Mouse (Mus musculus) lung, embryonic 16.5 days (tissue): ENCODE results near the gene Yy1. TPM values are rescaled to one million over a fixed set of nuclear protein-coding genes. Genes with fewer than 3 reads are reported as not detected.

Experiments
- ATAC-seq: fragments of 200-750 bp; cut with Nextera tagmentation; 2 replicates; pipeline ENCODE4 v1.8.0; 2017; ENCODE audit warnings: low read depth, mild to moderate bottlenecking, moderate library complexity
- H3K27ac ChIP-seq: fragments of 300-500 bp; sonication (generic); 2 replicates; pipeline ENCODE4 v1.5.1; 2014; ENCODE audit warnings: mild to moderate bottlenecking, control low read depth, low read length
- H3K27me3 ChIP-seq: fragments of 300-500 bp; sonication (generic); 2 replicates; pipeline ENCODE4 v1.6.1; 2014; ENCODE audit warnings: low read depth, low read length, mixed read lengths; ENCODE audit not compliant: control insufficient read depth, insufficient read depth
- H3K36me3 ChIP-seq: fragments of 300-500 bp; sonication (generic); 2 replicates; pipeline ENCODE4 v1.6.1; 2014; ENCODE audit warnings: low read length; ENCODE audit not compliant: control insufficient read depth, insufficient read depth
- H3K4me1 ChIP-seq: fragments of 300-500 bp; sonication (generic); replicated peaks from 2 replicates; pipeline ENCODE4 v1.6.1; 2014; ENCODE audit warnings: low read length, mixed read lengths; ENCODE audit not compliant: control insufficient read depth, insufficient read depth
- H3K4me2 ChIP-seq: fragments of 300-500 bp; sonication (generic); 2 replicates; pipeline ENCODE4 v1.6.1; 2014; ENCODE audit warnings: low read depth, low read length, control low read depth
- H3K4me3 ChIP-seq: fragments of 300-500 bp; sonication (generic); 2 replicates; pipeline ENCODE4 v1.5.1; 2014; ENCODE audit warnings: mild to moderate bottlenecking, low read length, control low read depth
- H3K9ac ChIP-seq: fragments of 300-500 bp; sonication (generic); 2 replicates; pipeline ENCODE4 v1.6.1; 2014; ENCODE audit warnings: low read length, control low read depth
- H3K9me3 ChIP-seq: fragments of 300-500 bp; sonication (generic); 2 replicates; pipeline ENCODE4 v1.6.1; 2016; ENCODE audit warnings: low read length; ENCODE audit not compliant: control insufficient read depth
- WGBS: fragments of 180-500 bp; shearing (Covaris S2); extraction: QIAGEN DNeasy Blood & Tissue Kit; methylation state at CpG from one replicate; pipeline ENCODE4 v1.1.7; 2014; 5-methylcytosine and 5-hydroxymethylcytosine counted together
- polyA plus RNA-seq: library from polyadenylated mRNA; unstranded; fragments of >200 nt; fragmentation: Nextera tagmentation; extraction: Ambion mirVana; gene quantifications from 2 replicates; pipeline ENCODE4 v1.2.1, GENCODE M21; 2015

Gene Yy1
- polyA plus RNA-seq, 1 experiment from 2014 or later, result 14.6 TPM

GRCm38 (mm10) chr12:108814470-108814869 is 21.7 kb downstream of the Yy1 start:
- no peak overlapping the region for H3K27ac ChIP-seq
- H3K36me3 ChIP-seq, result peaks cover 22% of the 10 kb centered on the region
- H3K27me3 ChIP-seq, result no peaks in the 10 kb centered on the region
- H3K9ac ChIP-seq, result no peak overlapping the region
- no peak overlapping the region for H3K4me2 ChIP-seq
- H3K9me3 ChIP-seq, result no peaks in the 10 kb centered on the region
- ATAC-seq, result no peak
- H3K4me3 ChIP-seq, result no peak overlapping the region
- H3K4me1 ChIP-seq, result no peaks in the 10 kb centered on the region
- WGBS, result 86% methylated on average over 6 of the region's 6 CpGs

- no peak for ATAC-seq
- H3K36me3 ChIP-seq, result peaks cover 22% of the 10 kb centered on the region
- no peak overlapping the region for H3K4me2 ChIP-seq
- no peaks in the 10 kb centered on the region for H3K4me1 ChIP-seq
- H3K27ac ChIP-seq, result no peak overlapping the region
- H3K27me3 ChIP-seq, result no peaks in the 10 kb centered on the region
- H3K9me3 ChIP-seq, result no peaks in the 10 kb centered on the region
- H3K9ac ChIP-seq, result no peak overlapping the region
- WGBS, result 74% methylated on average over 11 of the region's 11 CpGs
- H3K4me3 ChIP-seq, result no peak overlapping the region
Measured at GRCm38 (mm10) chr12:108816569-108816968, 23.8 kb downstream of the Yy1 start.

GRCm38 (mm10) chr12:108820461-108820860 is 27.7 kb downstream of the Yy1 start:
- ATAC-seq, result no peak
- no peak overlapping the region for H3K4me2 ChIP-seq
- H3K4me3 ChIP-seq, result no peak overlapping the region
- H3K9ac ChIP-seq, result no peak overlapping the region
- H3K36me3 ChIP-seq, result peaks cover 13% of the 10 kb centered on the region
- no peak overlapping the region for H3K27ac ChIP-seq
- no peaks in the 10 kb centered on the region for H3K9me3 ChIP-seq
- H3K4me1 ChIP-seq, result no peaks in the 10 kb centered on the region
- 87% methylated on average over 4 of the region's 4 CpGs for WGBS
- H3K27me3 ChIP-seq, result no peaks in the 10 kb centered on the region

GRCm38 (mm10) chr12:108823036-108823435 is 30.3 kb downstream of the Yy1 start:
- Histone ChIP-seq H3K4me3 (no peak overlapping the region), H3K4me1 (no peaks in the 10 kb centered on the region), H3K9me3 (no peaks in the 10 kb centered on the region), H3K27ac (no peak overlapping the region), H3K36me3 (peaks cover 16% of the 10 kb centered on the region), H3K9ac (no peak overlapping the region), H3K27me3 (no peaks in the 10 kb centered on the region), H3K4me2 (no peak overlapping the region)
- no peak for ATAC-seq
- 47% methylated on average over 8 of the region's 8 CpGs for WGBS

- H3K36me3 ChIP-seq, result peaks cover 8% of the 10 kb centered on the region
- no peak overlapping the region for H3K4me3 ChIP-seq
- H3K9me3 ChIP-seq, result no peaks in the 10 kb centered on the region
- WGBS, result 89% methylated on average over 15 of the region's 15 CpGs
- ATAC-seq, result no peak
- no peaks in the 10 kb centered on the region for H3K27me3 ChIP-seq
- H3K9ac ChIP-seq, result no peak overlapping the region
- no peaks in the 10 kb centered on the region; the same call in 1 of the 2 replicates for H3K4me1 ChIP-seq
- H3K4me2 ChIP-seq, result no peak overlapping the region
- no peak overlapping the region for H3K27ac ChIP-seq
Measured at GRCm38 (mm10) chr12:108824225-108824874, 31.6 kb downstream of the Yy1 start.

GRCm38 (mm10) chr12:108825561-108826224 is 32.9 kb downstream of the Yy1 start:
- no peaks in the 10 kb centered on the region; the same call in 1 of the 2 replicates for H3K4me1 ChIP-seq
- H3K4me3 ChIP-seq, result no peak overlapping the region
- H3K36me3 ChIP-seq, result peaks cover 8% of the 10 kb centered on the region
- no peaks in the 10 kb centered on the region for H3K9me3 ChIP-seq
- H3K4me2 ChIP-seq, result no peak overlapping the region
- H3K27ac ChIP-seq, result no peak overlapping the region
- H3K9ac ChIP-seq, result no peak overlapping the region
- WGBS, result 93% methylated on average over 13 of the region's 13 CpGs
- no peak for ATAC-seq
- no peaks in the 10 kb centered on the region for H3K27me3 ChIP-seq

- Histone ChIP-seq H3K36me3 (peaks cover 8% of the 10 kb centered on the region), H3K4me2 (no peak overlapping the region), H3K9ac (no peak overlapping the region), H3K9me3 (no peaks in the 10 kb centered on the region), H3K4me1 (no peaks in the 10 kb centered on the region; the same call in 1 of the 2 replicates), H3K27me3 (no peaks in the 10 kb centered on the region), H3K27ac (no peak overlapping the region), H3K4me3 (no peak overlapping the region)
- no peak for ATAC-seq
- 93% methylated on average over 19 of the region's 19 CpGs for WGBS
Measured at GRCm38 (mm10) chr12:108826282-108826957, 33.6 kb downstream of the Yy1 start.

GRCm38 (mm10) chr12:108826958-108827535 is 34.3 kb downstream of the Yy1 start:
- WGBS, result 89% methylated on average over 28 of the region's 28 CpGs
- Histone ChIP-seq H3K36me3 (peaks cover 8% of the 10 kb centered on the region), H3K4me3 (no peak overlapping the region), H3K27ac (no peak overlapping the region), H3K9me3 (no peaks in the 10 kb centered on the region), H3K27me3 (no peaks in the 10 kb centered on the region), H3K4me1 (peaks cover 4% of the 10 kb centered on the region), H3K9ac (no peak overlapping the region), H3K4me2 (no peak overlapping the region)
- ATAC-seq, result no peak

- peaks cover 8% of the 10 kb centered on the region for H3K36me3 ChIP-seq
- H3K4me1 ChIP-seq, result peaks cover 8% of the 10 kb centered on the region
- H3K27ac ChIP-seq, result no peak overlapping the region
- H3K4me2 ChIP-seq, result no peak overlapping the region
- H3K27me3 ChIP-seq, result no peaks in the 10 kb centered on the region
- no peak for ATAC-seq
- no peaks in the 10 kb centered on the region for H3K9me3 ChIP-seq
- H3K9ac ChIP-seq, result no peak overlapping the region
- 88% methylated on average over 6 of the region's 6 CpGs for WGBS
- no peak overlapping the region for H3K4me3 ChIP-seq
Measured at GRCm38 (mm10) chr12:108827641-108828040, 34.9 kb downstream of the Yy1 start.
